Mouse (Mus musculus): ENCODE measurements around the gene Prex1.

The Prex1 gene

GRCm38 (mm10) chr2:166726891-166727290, 13.3 kb upstream of the Prex1 start:
- no peak for DNase-seq (ENCODE audit: low read depth)

- DNase-seq (ENCODE audit: low read depth) = no peak
Measured at GRCm38 (mm10) chr2:166720416-166720815, 6.8 kb upstream of the Prex1 start.

GRCm38 (mm10) chr2:166719930-166720305, 6.3 kb upstream of the Prex1 start:
- DNase-seq (ENCODE audit: low read depth) = peak; percentile 11

GRCm38 (mm10) chr2:166719301-166719929, 5.8 kb upstream of the Prex1 start:
- peak; percentile 29 for DNase-seq (ENCODE audit: low read depth)

- no peak for DNase-seq (ENCODE audit: low read depth)
Measured at GRCm38 (mm10) chr2:166716067-166716466, 2.4 kb upstream of the Prex1 start.

GRCm38 (mm10) chr2:166714427-166714699, 731 bp upstream of the Prex1 start:
- no peak for DNase-seq (ENCODE audit: low read depth)

- peak; percentile 69 for DNase-seq (ENCODE audit: low read depth)
Measured at GRCm38 (mm10) chr2:166712801-166713689, 587 bp downstream of the Prex1 start.

- DNase-seq (ENCODE audit: low read depth) = peak; percentile 59
Measured at GRCm38 (mm10) chr2:166712310-166712709, 1.3 kb downstream of the Prex1 start.

GRCm38 (mm10) chr2:166711681-166712132, 1.9 kb downstream of the Prex1 start:
- no peak for DNase-seq (ENCODE audit: low read depth)

- no peak for DNase-seq (ENCODE audit: low read depth)
Measured at GRCm38 (mm10) chr2:166709883-166710282, 3.7 kb downstream of the Prex1 start.

- DNase-seq (ENCODE audit: low read depth) = peak; percentile 66
Measured at GRCm38 (mm10) chr2:166708304-166708703, 5.3 kb downstream of the Prex1 start.

- no peak for DNase-seq (ENCODE audit: low read depth)
Measured at GRCm38 (mm10) chr2:166706526-166706925, 7.1 kb downstream of the Prex1 start.

GRCm38 (mm10) chr2:166703491-166703890, 10.1 kb downstream of the Prex1 start:
- no peak for DNase-seq (ENCODE audit: low read depth)

- DNase-seq (ENCODE audit: low read depth) = peak; percentile 81
Measured at GRCm38 (mm10) chr2:166702113-166702445, 11.6 kb downstream of the Prex1 start.

GRCm38 (mm10) chr2:166701248-166702112, 12.2 kb downstream of the Prex1 start:
- peak; percentile 90 for DNase-seq (ENCODE audit: low read depth)

- DNase-seq (ENCODE audit: low read depth) = no peak
Measured at GRCm38 (mm10) chr2:166700732-166701131, 12.9 kb downstream of the Prex1 start.

- DNase-seq (ENCODE audit: low read depth) = no peak
Measured at GRCm38 (mm10) chr2:166700116-166700515, 13.5 kb downstream of the Prex1 start.

GRCm38 (mm10) chr2:166699552-166699951, 14.1 kb downstream of the Prex1 start:
- DNase-seq (ENCODE audit: low read depth) = no peak

- no peak for DNase-seq (ENCODE audit: low read depth)
Measured at GRCm38 (mm10) chr2:166694616-166695015, 19.0 kb downstream of the Prex1 start.

- no peak for DNase-seq (ENCODE audit: low read depth)
Measured at GRCm38 (mm10) chr2:166693394-166693793, 20.2 kb downstream of the Prex1 start.

- DNase-seq (ENCODE audit: low read depth) = no peak
Measured at GRCm38 (mm10) chr2:166691602-166692509, 21.8 kb downstream of the Prex1 start.

- no peak for DNase-seq (ENCODE audit: low read depth)
Measured at GRCm38 (mm10) chr2:166686917-166687316, 26.7 kb downstream of the Prex1 start.
